Mouse (Mus musculus): ENCODE measurements at regions not wholly inside any gene's neighbourhood (a gene's known extent, or its start where the extent isn't known, plus 50 kb on each side); places are given as distances from the start of the nearest gene placed in this dataset.
A peak's percentile ranks its signal among the peaks of the same experiment; 100 is the strongest.

DNA sequence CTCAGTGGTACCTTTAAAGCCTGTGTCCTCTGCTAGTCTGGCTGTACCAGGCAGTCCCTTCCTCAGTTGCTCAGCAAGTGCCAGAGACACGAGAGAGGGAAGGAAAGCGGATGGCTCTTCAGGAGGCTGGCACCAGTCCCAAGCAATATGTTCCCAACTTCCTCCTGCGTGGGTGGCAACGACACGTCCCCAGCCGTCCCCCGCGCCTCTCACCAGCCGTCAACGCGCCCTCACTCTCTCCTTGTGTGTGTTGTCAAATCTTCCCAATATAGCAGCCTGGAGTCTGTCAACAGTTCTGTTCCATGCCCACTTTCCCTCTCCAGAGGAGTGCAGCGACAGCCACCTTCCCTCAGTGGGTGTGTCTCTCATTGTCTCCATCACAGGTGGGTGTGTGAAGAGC is 210.0 kb upstream of the Csf3r start:
- H3K79me2 ChIP-seq (ENCODE audit: control insufficient read depth, insufficient read depth), result no peaks in the 10 kb centered on the region
- TF ChIP-seq CEBPB (IDR thresholded peaks at IDR 0.05; ENCODE audit: insufficient read depth, poor library complexity, severe bottlenecking), result no peak
- no peak for TF ChIP-seq MYOG (IDR thresholded peaks at IDR 0.05; ENCODE audit: control insufficient read depth in 1 of 3, insufficient read depth in 1 of 3, insufficient read length in 2 of 3, low read depth in 2 of 3)
- no peak for TF ChIP-seq TCF12 (IDR thresholded peaks at IDR 0.05; ENCODE audit: insufficient read depth, poor library complexity, severe bottlenecking)
- H3ac ChIP-seq (ENCODE audit: control insufficient read depth, insufficient read length), result no peak overlapping the region
- no peak overlapping the region for H3K4me2 ChIP-seq (ENCODE audit: low read depth)
- H3K36me3 ChIP-seq (ENCODE audit: control insufficient read depth, insufficient read depth), result no peaks in the 10 kb centered on the region
- no peaks in the 10 kb centered on the region for H3K27me3 ChIP-seq (ENCODE audit: control insufficient read depth, insufficient read depth, insufficient read length)
- no peak overlapping the region for H3K4me3 ChIP-seq

GRCm38 (mm10) chr4:125815276-125815675 is 209.1 kb upstream of the Csf3r start:
- Histone ChIP-seq H3K79me2 (ENCODE audit: control insufficient read depth, insufficient read depth) (no peaks in the 10 kb centered on the region), H3K4me2 (ENCODE audit: low read depth) (no peak overlapping the region), H3ac (ENCODE audit: control insufficient read depth, insufficient read length) (no peak overlapping the region), H3K36me3 (ENCODE audit: control insufficient read depth, insufficient read depth) (no peaks in the 10 kb centered on the region), H3K27me3 (ENCODE audit: control insufficient read depth, insufficient read depth, insufficient read length) (no peaks in the 10 kb centered on the region), H3K4me3 (no peak overlapping the region)
- no peak for TF ChIP-seq SRF (IDR thresholded peaks at IDR 0.05; ENCODE audit: control insufficient read depth, insufficient read length, low read depth)
- TF ChIP-seq MYOG (IDR thresholded peaks at IDR 0.05; ENCODE audit: control insufficient read depth in 1 of 3, insufficient read depth in 1 of 3, insufficient read length in 2 of 3, low read depth in 2 of 3), result no peak
- TF ChIP-seq REST (IDR thresholded peaks at IDR 0.05; ENCODE audit: insufficient read depth, insufficient read length), result no peak
- no peak for TF ChIP-seq CEBPB (IDR thresholded peaks at IDR 0.05; ENCODE audit: insufficient read depth, poor library complexity, severe bottlenecking)
- no peak for TF ChIP-seq TCF12 (IDR thresholded peaks at IDR 0.05; ENCODE audit: insufficient read depth, poor library complexity, severe bottlenecking)
- TF ChIP-seq E2F4 (IDR thresholded peaks at IDR 0.05; ENCODE audit: insufficient read depth), result no peak
- TF ChIP-seq MYOD1 (IDR thresholded peaks at IDR 0.05; ENCODE audit: control insufficient read depth in 1 of 3, insufficient read length in 2 of 3, low read depth in 2 of 3), result no peak
- TF ChIP-seq USF1 (IDR thresholded peaks at IDR 0.05; ENCODE audit: low read depth), result no peak
- no peak for TF ChIP-seq TCF3 (IDR thresholded peaks at IDR 0.05; ENCODE audit: insufficient read length, low read depth)
- TF ChIP-seq POLR2AphosphoS2 (IDR thresholded peaks at IDR 0.05; ENCODE audit: insufficient read length, low read depth), result no peak

- Histone ChIP-seq H3K4me3 (no peak overlapping the region), H3K79me2 (ENCODE audit: control insufficient read depth, insufficient read depth) (no peaks in the 10 kb centered on the region), H3K36me3 (ENCODE audit: control insufficient read depth, insufficient read depth) (no peaks in the 10 kb centered on the region), H3K27me3 (ENCODE audit: control insufficient read depth, insufficient read depth, insufficient read length) (no peaks in the 10 kb centered on the region), H3K4me2 (ENCODE audit: low read depth) (no peak overlapping the region), H3ac (ENCODE audit: control insufficient read depth, insufficient read length) (no peak overlapping the region)
- TF ChIP-seq SRF (IDR thresholded peaks at IDR 0.05; ENCODE audit: control insufficient read depth, insufficient read length, low read depth) (no peak), POLR2AphosphoS2 (IDR thresholded peaks at IDR 0.05; ENCODE audit: insufficient read length, low read depth) (no peak), USF1 (IDR thresholded peaks at IDR 0.05; ENCODE audit: low read depth) (no peak), REST (IDR thresholded peaks at IDR 0.05; ENCODE audit: insufficient read depth, insufficient read length) (no peak), MAX (IDR thresholded peaks at IDR 0.05; ENCODE audit: low read depth) (no peak), MYOD1 (IDR thresholded peaks at IDR 0.05; ENCODE audit: control insufficient read depth in 1 of 3, insufficient read length in 2 of 3, low read depth in 2 of 3) (no peak), TCF3 (IDR thresholded peaks at IDR 0.05; ENCODE audit: insufficient read length, low read depth) (no peak), CEBPB (IDR thresholded peaks at IDR 0.05; ENCODE audit: insufficient read depth, poor library complexity, severe bottlenecking) (no peak), MYOG (IDR thresholded peaks at IDR 0.05; ENCODE audit: control insufficient read depth in 1 of 3, insufficient read depth in 1 of 3, insufficient read length in 2 of 3, low read depth in 2 of 3) (no peak), TCF12 (IDR thresholded peaks at IDR 0.05; ENCODE audit: insufficient read depth, poor library complexity, severe bottlenecking) (no peak), E2F4 (IDR thresholded peaks at IDR 0.05; ENCODE audit: insufficient read depth) (no peak), POLR2A (IDR thresholded peaks at IDR 0.05; ENCODE audit: insufficient read length, low read depth) (no peak)
Measured at GRCm38 (mm10) chr4:125824525-125824924, 199.8 kb upstream of the Csf3r start.

DNA sequence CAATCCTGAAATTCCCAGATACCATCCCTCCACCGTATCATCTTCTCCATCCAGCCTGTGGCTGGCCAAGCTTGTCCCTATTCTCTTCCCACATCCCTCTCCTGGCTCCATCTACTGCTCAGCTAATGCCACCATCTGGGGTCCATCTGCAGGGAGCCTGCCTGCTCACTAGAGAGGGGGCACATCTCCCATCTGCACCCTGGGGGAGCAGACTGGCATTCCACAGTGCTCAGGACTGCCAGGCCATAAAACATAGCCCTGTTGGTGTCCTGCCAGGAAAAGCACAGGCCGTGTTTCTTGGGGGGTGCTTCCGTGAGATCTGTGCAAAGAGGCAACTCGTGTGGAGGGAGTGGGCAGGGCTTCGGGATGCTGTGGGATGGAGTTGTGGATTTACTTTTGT is 197.9 kb upstream of the Csf3r start:
- no peaks in the 10 kb centered on the region for H3K27me3 ChIP-seq (ENCODE audit: control insufficient read depth, insufficient read depth, insufficient read length)
- H3K4me2 ChIP-seq (ENCODE audit: low read depth), result no peak overlapping the region
- H3K36me3 ChIP-seq (ENCODE audit: control insufficient read depth, insufficient read depth), result no peaks in the 10 kb centered on the region
- H3K79me2 ChIP-seq (ENCODE audit: control insufficient read depth, insufficient read depth), result no peaks in the 10 kb centered on the region
- H3K4me3 ChIP-seq, result no peak overlapping the region
- TF ChIP-seq MAX (IDR thresholded peaks at IDR 0.05; ENCODE audit: low read depth) (no peak), POLR2AphosphoS2 (IDR thresholded peaks at IDR 0.05; ENCODE audit: insufficient read length, low read depth) (no peak), E2F4 (IDR thresholded peaks at IDR 0.05; ENCODE audit: insufficient read depth) (no peak), TCF12 (IDR thresholded peaks at IDR 0.05; ENCODE audit: insufficient read depth, poor library complexity, severe bottlenecking) (no peak), MYOG (IDR thresholded peaks at IDR 0.05; ENCODE audit: control insufficient read depth in 1 of 3, insufficient read depth in 1 of 3, insufficient read length in 2 of 3, low read depth in 2 of 3) (no peak), TCF3 (IDR thresholded peaks at IDR 0.05; ENCODE audit: insufficient read length, low read depth) (no peak), CEBPB (IDR thresholded peaks at IDR 0.05; ENCODE audit: insufficient read depth, poor library complexity, severe bottlenecking) (no peak), POLR2A (IDR thresholded peaks at IDR 0.05; ENCODE audit: insufficient read length, low read depth) (no peak), REST (IDR thresholded peaks at IDR 0.05; ENCODE audit: insufficient read depth, insufficient read length) (no peak), MYOD1 (IDR thresholded peaks at IDR 0.05; ENCODE audit: control insufficient read depth in 1 of 3, insufficient read length in 2 of 3, low read depth in 2 of 3) (no peak), SRF (IDR thresholded peaks at IDR 0.05; ENCODE audit: control insufficient read depth, insufficient read length, low read depth) (no peak), USF1 (IDR thresholded peaks at IDR 0.05; ENCODE audit: low read depth) (no peak)
- no peak overlapping the region for H3ac ChIP-seq (ENCODE audit: control insufficient read depth, insufficient read length)

- TF ChIP-seq E2F4 (IDR thresholded peaks at IDR 0.05; ENCODE audit: insufficient read depth) (no peak), TCF12 (IDR thresholded peaks at IDR 0.05; ENCODE audit: insufficient read depth, poor library complexity, severe bottlenecking) (no peak), REST (IDR thresholded peaks at IDR 0.05; ENCODE audit: insufficient read depth, insufficient read length) (peak; percentile 66)
- no peak overlapping the region for H3K4me2 ChIP-seq (ENCODE audit: low read depth)
- H3K4me3 ChIP-seq, result no peak overlapping the region
- no peaks in the 10 kb centered on the region for H3K79me2 ChIP-seq (ENCODE audit: control insufficient read depth, insufficient read depth)
- H3ac ChIP-seq (ENCODE audit: control insufficient read depth, insufficient read length), result no peak overlapping the region
- no peaks in the 10 kb centered on the region for H3K27me3 ChIP-seq (ENCODE audit: control insufficient read depth, insufficient read depth, insufficient read length)
- H3K36me3 ChIP-seq (ENCODE audit: control insufficient read depth, insufficient read depth), result no peaks in the 10 kb centered on the region
Measured at GRCm38 (mm10) chr4:125835250-125835649, 189.1 kb upstream of the Csf3r start.
